Mouse (Mus musculus): ENCODE measurements around the gene Cd38. TPM values are rescaled to one million over a fixed set of nuclear protein-coding genes. Genes with fewer than 3 reads are reported as not detected.
A peak's percentile ranks its signal among the peaks of the same experiment; 100 is the strongest.

The Cd38 gene
- polyA plus RNA-seq, 1 experiment from 2014 or later, result 10.7 TPM

DNA sequence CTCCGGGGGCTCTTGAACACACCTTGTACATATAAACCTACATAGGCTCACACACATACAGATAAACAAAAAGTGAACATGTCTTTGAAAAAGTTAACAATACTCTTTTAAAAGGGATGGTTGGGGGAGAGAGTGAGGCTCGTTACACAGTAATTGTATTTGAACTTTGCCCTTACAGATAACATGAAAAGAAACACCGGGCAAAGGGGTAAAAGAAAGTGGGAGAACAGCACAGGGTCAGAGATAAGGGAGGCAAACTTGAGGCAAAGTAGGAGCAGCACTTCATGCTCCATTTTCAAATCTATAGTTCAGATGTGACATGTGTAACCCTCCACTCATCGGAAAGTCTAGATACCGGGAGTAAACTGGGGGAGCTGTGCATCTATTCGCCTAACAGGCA lies 4.7 kb upstream of the Cd38 start:
- Histone ChIP-seq H3K36me3 (no peaks in the 10 kb centered on the region), H3K4me3 (no peak overlapping the region), H3K27ac (no peak overlapping the region), H3K9me3 (replicated peaks) (no peaks in the 10 kb centered on the region), H3K4me1 (peaks cover 13% of the 10 kb centered on the region), H3K27me3 (ENCODE audit: low read depth, poor library complexity, severe bottlenecking) (0 out of 2 replicates have a peak, but pooled peaks cover 7% of the 10 kb centered on the region)
- WGBS, result 69% methylated on average over 6 of the region's 6 CpGs
- DNase-seq (ENCODE audit: low spot score), result no peak

DNA sequence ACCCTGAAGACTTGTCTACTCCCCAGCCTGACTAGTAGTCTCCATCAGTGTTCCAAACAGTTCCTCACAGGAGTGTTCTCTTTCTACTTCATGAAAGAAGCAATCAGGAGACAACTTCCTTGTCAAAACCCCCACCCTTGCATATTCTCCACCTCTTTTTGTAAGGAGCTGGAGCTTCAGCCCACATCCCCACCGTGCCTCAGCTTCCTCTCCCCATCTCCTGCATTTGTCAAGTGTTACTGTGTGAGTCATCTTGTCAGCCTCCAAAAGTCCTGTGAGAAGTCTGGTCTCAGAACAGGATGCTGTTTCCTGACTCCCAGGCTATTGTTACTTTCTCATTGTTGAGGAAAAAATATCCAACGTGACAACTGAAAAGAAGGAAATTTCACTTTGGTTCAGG lies 3.0 kb upstream of the Cd38 start:
- Histone ChIP-seq H3K27me3 (ENCODE audit: low read depth, poor library complexity, severe bottlenecking) (0 out of 2 replicates have a peak, but pooled peaks cover 7% of the 10 kb centered on the region), H3K4me1 (peaks cover 25% of the 10 kb centered on the region), H3K36me3 (no peaks in the 10 kb centered on the region), H3K9me3 (replicated peaks) (no peaks in the 10 kb centered on the region), H3K4me3 (no peak overlapping the region), H3K27ac (no peak overlapping the region)
- no peak for DNase-seq (ENCODE audit: low spot score)
- 82% methylated on average over 2 of the region's 2 CpGs for WGBS

- Histone ChIP-seq H3K4me3 (peak overlapping the region; percentile 58), H3K36me3 (no peaks in the 10 kb centered on the region), H3K27ac (peak overlapping the region; percentile 87), H3K9me3 (replicated peaks) (no peaks in the 10 kb centered on the region), H3K4me1 (peaks cover 25% of the 10 kb centered on the region), H3K27me3 (ENCODE audit: low read depth, poor library complexity, severe bottlenecking) (0 out of 2 replicates have a peak, but pooled peaks cover 7% of the 10 kb centered on the region)
- WGBS, result 4% methylated on average over 28 of the region's 28 CpGs
- peak; percentile 63 for DNase-seq (ENCODE audit: low spot score)
Measured at GRCm38 (mm10) chr5:43868711-43869600, 603 bp downstream of the Cd38 start.

DNA sequence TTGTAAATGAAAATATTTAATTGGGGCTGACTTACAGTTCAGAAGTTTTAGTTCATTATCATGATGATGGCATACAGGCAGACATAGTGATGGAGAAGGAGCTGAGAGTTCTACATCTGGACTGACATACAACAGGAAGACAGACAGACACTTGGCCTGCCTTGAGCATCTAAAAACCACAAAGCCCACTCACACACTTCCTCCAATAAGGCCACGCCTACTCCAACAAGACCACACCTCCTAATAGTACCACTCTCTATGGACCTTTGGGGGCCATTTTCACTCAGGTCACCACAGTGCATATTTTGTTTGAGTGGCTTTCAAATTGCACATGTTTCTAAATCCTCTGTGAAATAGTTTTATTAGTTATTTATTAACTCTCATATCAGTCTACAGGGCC lies 3.5 kb downstream of the Cd38 start:
- H3K4me3 ChIP-seq, result no peak overlapping the region
- H3K27ac ChIP-seq, result no peak overlapping the region
- WGBS, result 68% methylated on average over 1 of the region's 1 CpGs
- H3K36me3 ChIP-seq, result no peaks in the 10 kb centered on the region
- 0 out of 2 replicates have a peak, but pooled peaks cover 7% of the 10 kb centered on the region for H3K27me3 ChIP-seq (ENCODE audit: low read depth, poor library complexity, severe bottlenecking)
- no peaks in the 10 kb centered on the region for H3K9me3 ChIP-seq (replicated peaks)
- peaks cover 25% of the 10 kb centered on the region for H3K4me1 ChIP-seq
- no peak for DNase-seq (ENCODE audit: low spot score)

- Histone ChIP-seq H3K9me3 (replicated peaks) (no peaks in the 10 kb centered on the region), H3K27me3 (ENCODE audit: low read depth, poor library complexity, severe bottlenecking) (0 out of 2 replicates have a peak, but pooled peaks cover 6% of the 10 kb centered on the region), H3K36me3 (no peaks in the 10 kb centered on the region), H3K4me3 (no peak overlapping the region), H3K4me1 (peaks cover 20% of the 10 kb centered on the region), H3K27ac (no peak overlapping the region)
- 80% methylated on average over 1 of the region's 1 CpGs for WGBS
- no peak for DNase-seq (ENCODE audit: low spot score)
Measured at GRCm38 (mm10) chr5:43872652-43873051, 4.3 kb downstream of the Cd38 start.

DNA sequence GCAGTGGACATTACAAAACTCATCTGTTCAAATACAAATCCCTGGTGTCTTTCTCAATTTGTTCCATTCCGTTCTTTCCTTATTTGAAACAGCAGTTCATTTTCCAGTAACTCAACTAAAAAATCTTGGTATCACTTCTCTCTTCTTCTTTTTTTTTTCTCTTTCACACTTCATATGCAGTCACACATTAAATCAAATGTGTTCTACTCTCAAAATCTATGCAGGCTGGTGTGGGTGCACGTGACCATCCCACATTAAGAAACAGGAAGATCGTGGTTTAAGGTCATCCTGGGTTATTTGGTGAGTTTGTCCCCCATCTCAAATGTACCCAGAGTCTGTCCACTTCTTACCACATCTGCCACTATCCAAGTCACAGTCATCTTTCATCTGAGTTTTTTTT lies 13.7 kb downstream of the Cd38 start:
- 84% methylated on average over 3 of the region's 3 CpGs for WGBS
- DNase-seq (ENCODE audit: low spot score), result no peak
- no peak overlapping the region for H3K4me3 ChIP-seq
- no peaks in the 10 kb centered on the region for H3K36me3 ChIP-seq
- peaks cover 15% of the 10 kb centered on the region for H3K4me1 ChIP-seq
- no peaks in the 10 kb centered on the region for H3K27me3 ChIP-seq (ENCODE audit: low read depth, poor library complexity, severe bottlenecking)
- H3K27ac ChIP-seq, result no peak overlapping the region
- no peaks in the 10 kb centered on the region for H3K9me3 ChIP-seq (replicated peaks)

GRCm38 (mm10) chr5:43885060-43885820 lies 16.9 kb downstream of the Cd38 start:
- no peaks in the 10 kb centered on the region for H3K27me3 ChIP-seq (ENCODE audit: low read depth, poor library complexity, severe bottlenecking)
- H3K9me3 ChIP-seq (replicated peaks), result no peaks in the 10 kb centered on the region
- peak overlapping the region; percentile 58 for H3K27ac ChIP-seq
- H3K36me3 ChIP-seq, result no peaks in the 10 kb centered on the region
- H3K4me1 ChIP-seq, result peaks cover 15% of the 10 kb centered on the region
- DNase-seq (ENCODE audit: low spot score), result no peak
- no peak overlapping the region for H3K4me3 ChIP-seq
- 33% methylated on average over 3 of the region's 3 CpGs for WGBS

DNA sequence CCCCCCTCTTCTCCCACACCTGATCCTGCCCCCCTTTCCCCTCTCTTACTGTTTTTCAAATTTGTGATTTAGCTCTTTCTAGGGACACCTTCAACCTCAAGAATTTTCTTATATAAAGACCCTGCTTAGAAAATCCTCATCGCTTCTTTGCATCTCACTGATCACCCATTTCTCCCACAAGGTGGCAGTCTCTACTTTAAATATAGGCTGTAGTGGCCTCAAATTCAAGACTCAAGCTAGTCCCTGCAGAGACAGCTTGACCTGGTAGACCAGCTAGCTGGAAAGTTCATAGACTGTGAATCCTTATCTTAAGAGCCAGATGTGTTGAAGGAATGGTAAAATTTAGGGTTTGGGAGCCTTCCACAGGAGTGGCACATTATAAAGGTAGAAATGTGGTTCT lies 24.0 kb downstream of the Cd38 start:
- no peak overlapping the region for H3K27ac ChIP-seq
- DNase-seq (ENCODE audit: low spot score), result no peak
- no peaks in the 10 kb centered on the region for H3K9me3 ChIP-seq (replicated peaks)

DNA sequence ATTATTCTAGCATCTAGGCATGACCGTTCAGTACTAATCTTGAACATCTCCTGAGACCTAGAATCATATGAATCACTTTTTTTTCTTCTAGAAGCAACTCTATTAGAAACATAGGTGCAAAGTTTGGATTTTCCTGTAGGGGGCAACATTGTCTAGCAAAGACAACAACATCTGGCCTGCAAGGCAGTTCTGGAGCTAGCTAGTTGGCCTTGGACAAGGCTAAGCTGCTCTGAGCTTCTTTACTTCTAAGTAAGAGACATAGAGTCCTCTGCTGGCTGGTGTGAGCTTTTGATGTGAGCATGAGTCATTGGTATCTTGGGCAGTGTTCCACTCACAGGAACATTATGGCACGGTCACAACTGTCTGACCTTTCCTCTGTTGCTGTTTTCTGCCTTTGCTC lies 25.8 kb downstream of the Cd38 start:
- WGBS, result 80% methylated on average over 2 of the region's 2 CpGs
- Histone ChIP-seq H3K4me3 (no peak overlapping the region), H3K9me3 (replicated peaks) (no peaks in the 10 kb centered on the region), H3K27ac (peak overlapping the region; percentile 90; the same call in 1 of the 2 replicates), H3K36me3 (no peaks in the 10 kb centered on the region), H3K4me1 (peaks cover 32% of the 10 kb centered on the region), H3K27me3 (ENCODE audit: low read depth, poor library complexity, severe bottlenecking) (no peaks in the 10 kb centered on the region)
- no peak for DNase-seq (ENCODE audit: low spot score)

More for the DNA sequence above, 24.0 kb downstream of the Cd38 start:
- Histone ChIP-seq H3K36me3 (no peaks in the 10 kb centered on the region), H3K4me3 (no peak overlapping the region), H3K27me3 (ENCODE audit: low read depth, poor library complexity, severe bottlenecking) (no peaks in the 10 kb centered on the region), H3K4me1 (peaks cover 21% of the 10 kb centered on the region)
- WGBS, result 25% methylated on average over 1 of the region's 1 CpGs

DNA sequence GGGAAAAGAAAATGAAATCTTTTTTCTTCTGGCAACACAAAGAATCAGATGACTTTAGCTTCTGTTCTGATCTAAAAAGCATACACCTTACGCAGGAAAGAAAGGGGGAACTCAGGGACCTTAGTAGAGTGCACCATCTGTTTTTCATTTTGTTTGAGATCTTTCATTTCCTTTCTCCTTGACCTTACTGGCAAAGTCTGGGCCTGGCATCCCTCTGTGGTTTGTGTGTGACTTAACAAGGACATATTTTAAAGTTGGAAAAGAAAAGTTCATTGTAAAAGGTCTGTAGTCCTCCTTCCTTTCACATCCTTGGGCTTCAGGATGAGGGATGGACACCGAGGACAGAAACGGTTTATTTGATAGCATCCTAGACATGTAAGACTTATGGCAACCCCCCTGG lies 27.6 kb downstream of the Cd38 start:
- DNase-seq (ENCODE audit: low spot score), result peak; percentile 58
- Histone ChIP-seq H3K27me3 (ENCODE audit: low read depth, poor library complexity, severe bottlenecking) (no peaks in the 10 kb centered on the region), H3K4me3 (no peak overlapping the region), H3K27ac (peak overlapping the region; percentile 90), H3K4me1 (peaks cover 38% of the 10 kb centered on the region), H3K9me3 (replicated peaks) (no peaks in the 10 kb centered on the region), H3K36me3 (no peaks in the 10 kb centered on the region)
- 27% methylated on average over 3 of the region's 3 CpGs for WGBS

- Histone ChIP-seq H3K27ac (no peak overlapping the region), H3K4me1 (no peaks in the 10 kb centered on the region), H3K27me3 (ENCODE audit: low read depth, poor library complexity, severe bottlenecking) (no peaks in the 10 kb centered on the region), H3K9me3 (replicated peaks) (no peaks in the 10 kb centered on the region), H3K4me3 (no peak overlapping the region), H3K36me3 (no peaks in the 10 kb centered on the region)
- 91% methylated on average over 3 of the region's 3 CpGs for WGBS
- DNase-seq (ENCODE audit: low spot score), result no peak
Measured at GRCm38 (mm10) chr5:43904685-43905084, 36.3 kb downstream of the Cd38 start.

- WGBS, result 54% methylated on average over 9 of the region's 9 CpGs
- DNase-seq (ENCODE audit: low spot score), result no peak
- no peaks in the 10 kb centered on the region for H3K36me3 ChIP-seq
- H3K4me3 ChIP-seq, result no peak overlapping the region
- H3K27ac ChIP-seq, result no peak overlapping the region
- H3K4me1 ChIP-seq, result no peaks in the 10 kb centered on the region
- H3K27me3 ChIP-seq (ENCODE audit: low read depth, poor library complexity, severe bottlenecking), result no peaks in the 10 kb centered on the region
- no peaks in the 10 kb centered on the region for H3K9me3 ChIP-seq (replicated peaks)
Measured at GRCm38 (mm10) chr5:43909213-43909612, 40.9 kb downstream of the Cd38 start.

DNA sequence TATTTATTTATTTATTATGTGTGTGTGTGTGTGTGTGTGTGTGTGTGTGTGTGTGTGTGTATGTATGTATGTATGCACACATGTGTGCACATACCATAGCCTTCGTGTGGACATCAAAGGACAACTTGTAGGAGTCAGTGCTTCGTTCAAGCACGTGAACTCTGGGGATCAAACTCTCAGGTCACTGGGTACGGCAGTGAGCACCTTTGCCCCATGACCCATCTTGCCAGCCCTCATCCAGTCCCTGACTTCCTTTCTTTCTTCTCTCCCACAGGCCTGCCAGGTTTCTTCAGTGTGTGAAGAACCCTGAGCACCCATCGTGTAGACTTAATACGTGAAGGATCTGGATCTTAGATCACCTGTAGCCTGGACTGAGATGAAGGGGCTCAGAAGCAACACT lies 41.7 kb downstream of the Cd38 start:
- WGBS, result 90% methylated on average over 6 of the region's 6 CpGs

More for the DNA sequence above, 41.7 kb downstream of the Cd38 start:
- H3K4me1 ChIP-seq, result no peaks in the 10 kb centered on the region
- no peak overlapping the region for H3K4me3 ChIP-seq
- H3K27ac ChIP-seq, result no peak overlapping the region
- no peaks in the 10 kb centered on the region for H3K36me3 ChIP-seq
- no peaks in the 10 kb centered on the region for H3K9me3 ChIP-seq (replicated peaks)
- DNase-seq (ENCODE audit: low spot score), result no peak
- H3K27me3 ChIP-seq (ENCODE audit: low read depth, poor library complexity, severe bottlenecking), result no peaks in the 10 kb centered on the region

Measured in limb, embryonic 10.5 days (tissue).